Mouse (Mus musculus) thymus, adult 2 months (tissue): ENCODE data around the gene Trnp1.

Experiments used
- CTCF ChIP-seq: fragments of 200-500 bp; IDR thresholded peaks from 2 replicates; pipeline ENCODE4 v1.5.1; 2012; ENCODE audit warnings: mild to moderate bottlenecking, control low read depth, low read length, moderate library complexity, borderline replicate concordance; ENCODE audit not compliant: control insufficient read depth, poor library complexity, insufficient read depth; ENCODE audit errors: extremely low read depth
- POLR2A ChIP-seq: fragments of 200-500 bp; IDR thresholded peaks from 2 replicates; pipeline ENCODE4 v1.6.1; 2012; ENCODE audit warnings: mild to moderate bottlenecking, low read length, control low read depth, moderate library complexity; ENCODE audit not compliant: control insufficient read depth, poor library complexity, insufficient read depth; ENCODE audit errors: extremely low read depth

GRCm38 (mm10) chr4:133508990-133509389 lies 10.6 kb upstream of the Trnp1 start:
- TF ChIP-seq POLR2A (no peak), CTCF (no peak)
